Mouse (Mus musculus) embryo, embryonic 11 days (tissue): ENCODE measurements around the gene Ensa.
A peak's percentile ranks its signal among the peaks of the same experiment; 100 is the strongest.
"Not testable (repeated sequence)": the region's sequence is repeated elsewhere in the genome, so short reads cannot be mapped to it uniquely, and the experiment has no call there.

ENCODE experiments used
- DNase-seq: peaks from one replicate; pipeline ENCODE4 v3.0.0-alpha.2; 2015

Gene Ensa

DNA sequence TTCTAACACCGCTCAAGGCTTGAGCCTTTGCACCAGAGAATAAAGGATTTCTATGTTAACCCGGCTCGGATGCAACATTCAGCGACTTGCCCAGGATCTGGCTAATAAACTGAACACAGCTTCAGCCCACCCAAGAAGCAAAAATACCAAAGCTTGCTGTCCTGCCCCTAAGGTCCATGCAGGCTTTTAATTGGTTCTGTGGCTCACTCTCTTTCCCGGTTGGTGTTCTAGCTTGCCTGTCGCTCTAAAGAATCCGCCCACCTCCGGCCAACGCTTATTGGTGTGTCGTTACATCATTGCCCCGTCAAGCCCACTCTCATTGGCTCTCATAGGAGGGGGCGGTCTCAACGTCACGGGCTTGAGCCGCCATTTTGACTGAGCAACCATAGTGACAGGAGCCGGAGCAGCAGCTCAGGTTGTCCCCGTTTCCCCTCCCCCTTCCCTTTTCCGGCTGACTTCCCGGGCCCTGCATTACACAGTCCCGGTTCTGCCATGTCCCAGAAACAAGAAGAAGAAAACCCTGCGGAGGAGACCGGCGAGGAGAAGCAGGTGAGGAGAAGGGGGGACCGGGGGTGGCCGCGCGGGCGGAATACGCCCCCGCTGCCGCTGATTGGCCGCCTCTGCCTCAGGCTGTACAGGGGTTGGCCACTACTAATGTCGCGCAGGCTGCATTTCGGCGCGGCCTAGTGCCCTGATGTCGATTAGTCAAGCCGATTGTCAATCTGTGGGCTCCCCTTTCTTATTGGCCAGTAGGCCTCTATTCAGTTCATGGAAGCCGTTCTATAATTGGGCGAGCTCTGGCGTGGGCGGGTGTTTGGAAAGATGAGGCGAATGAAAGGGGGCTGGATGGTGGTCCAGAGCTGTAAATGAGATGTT lies at the start of gene Ensa:
TSS of gene Ensa (plus strand) at position 366 of the 876 bp plus-strand sequence.
- DNase-seq: peak; percentile 99

DNA sequence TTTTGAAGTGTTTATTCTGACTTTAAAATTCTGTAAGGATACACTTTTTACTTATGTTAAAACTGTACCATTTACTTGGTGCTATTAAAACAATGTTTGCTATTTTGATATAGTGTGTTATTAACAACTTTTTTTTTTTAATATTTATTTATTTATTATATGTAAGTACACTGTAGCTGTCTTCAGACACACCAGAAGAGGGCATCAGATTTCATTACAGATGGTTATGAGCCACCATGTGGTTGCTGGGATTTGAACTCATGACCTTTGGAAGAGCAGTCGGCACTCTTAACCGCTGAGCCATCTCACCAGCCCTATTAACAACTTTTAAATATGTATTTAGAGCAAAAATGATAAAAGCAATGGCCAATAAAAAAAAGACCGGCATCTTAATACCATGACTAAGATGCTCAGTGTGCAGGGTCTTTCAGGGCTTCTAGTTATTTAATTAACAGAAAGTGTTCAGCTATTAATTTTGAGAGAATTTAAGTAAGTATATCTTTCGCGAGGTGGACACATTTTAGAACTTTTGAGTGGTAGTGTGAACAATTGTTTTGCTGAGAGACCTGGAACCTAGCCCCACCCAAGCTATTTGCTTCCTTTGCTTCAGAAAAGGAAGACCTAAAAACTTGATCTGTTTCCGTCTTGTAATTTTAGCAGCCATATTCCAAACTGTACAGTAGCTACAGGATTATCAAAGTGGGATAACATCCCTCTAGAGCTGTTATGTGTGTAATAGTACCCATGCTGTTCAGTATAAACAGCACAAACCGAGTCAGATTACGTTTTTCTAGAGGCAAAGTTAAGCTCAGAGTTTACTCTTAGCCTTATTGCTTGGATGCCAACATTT lies 36.8 kb upstream of the Ensa start:
- DNase-seq: no peak

DNA sequence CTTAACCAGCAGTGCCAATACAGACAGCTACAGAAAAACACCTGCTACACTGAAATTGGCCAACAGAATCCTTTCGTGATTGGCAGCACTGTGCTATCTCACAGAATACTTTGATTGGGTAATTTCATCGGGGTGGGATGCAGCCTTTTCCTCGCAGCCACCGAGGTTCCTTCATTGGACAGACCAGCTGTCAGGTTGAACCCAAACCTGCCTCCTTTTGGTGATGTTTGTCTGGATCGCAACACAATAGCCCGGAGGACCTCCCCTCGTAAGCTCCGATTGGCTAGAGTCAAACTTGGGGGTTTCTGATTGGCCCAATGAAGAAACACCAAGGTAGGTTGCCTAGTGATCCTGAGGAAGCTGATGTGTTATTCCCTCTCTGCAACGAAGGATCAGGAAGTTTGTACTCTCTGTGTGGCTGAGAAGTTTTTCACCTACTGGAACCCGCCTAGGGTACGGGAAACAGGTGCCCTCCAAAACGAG lies 36.1 kb upstream of the Ensa start, which contains the start of gene Golph3l:
TSS of gene Golph3l (plus strand) at position 331 of the 483 bp plus-strand sequence.
- DNase-seq: peak; percentile 95

DNA sequence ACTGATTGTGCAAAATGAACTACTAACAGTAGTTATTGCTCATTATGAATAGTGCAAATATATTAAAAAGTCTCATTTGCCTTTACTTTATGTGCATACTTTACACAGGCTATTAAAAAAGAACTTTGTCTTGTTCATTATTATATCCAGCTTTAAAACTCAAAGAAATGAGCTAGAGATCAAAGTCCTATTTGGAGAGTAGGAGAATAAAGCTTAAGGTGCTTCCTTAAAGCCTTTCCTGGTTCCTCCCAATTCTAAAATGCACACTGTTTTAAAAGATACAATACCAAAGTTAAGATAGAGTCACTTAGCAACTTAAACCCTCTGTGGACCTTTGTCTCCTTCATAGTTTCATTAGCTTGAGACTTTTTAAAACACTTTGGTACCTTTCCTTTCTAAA lies 26.1 kb upstream of the Ensa start:
- no peak for DNase-seq

DNA sequence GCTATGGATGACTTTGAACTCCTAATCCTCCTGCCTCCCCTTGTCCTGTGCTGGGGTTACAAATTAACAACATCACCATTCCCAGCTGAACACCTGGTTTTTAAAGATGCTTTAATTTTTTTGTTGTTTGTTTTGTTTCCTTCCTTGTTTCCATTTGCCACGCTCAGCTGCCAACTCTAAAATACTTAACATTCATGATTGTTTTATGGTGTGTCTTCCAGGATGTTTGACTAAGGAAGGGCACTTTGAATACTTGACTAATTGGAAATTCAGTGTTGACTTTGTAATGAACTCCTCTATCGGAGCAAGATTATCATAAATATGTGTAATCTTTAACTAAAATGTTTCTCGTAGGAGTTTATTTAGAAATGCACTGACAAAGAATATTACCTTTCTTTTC lies 23.5 kb upstream of the Ensa start:
- DNase-seq: no peak

DNA sequence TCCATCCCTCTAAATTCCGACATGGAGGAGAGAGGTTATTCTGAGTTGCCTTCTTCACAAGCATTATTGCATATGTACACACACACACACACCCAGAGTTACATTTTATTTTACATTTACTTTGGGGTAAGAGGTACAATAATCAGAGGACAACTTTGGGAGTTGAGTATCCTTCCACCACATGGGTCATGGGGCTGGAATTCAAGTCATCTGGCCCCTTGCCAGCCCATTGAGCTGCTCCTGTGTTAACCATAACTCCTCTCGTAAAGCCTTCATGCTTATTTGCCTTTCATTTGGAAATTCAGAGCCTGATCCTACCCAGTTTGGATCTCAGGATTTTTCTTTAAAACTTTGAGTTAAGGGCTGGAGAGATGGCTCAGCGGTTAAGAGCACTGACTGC lies 18.7 kb upstream of the Ensa start:
- no peak for DNase-seq

DNA sequence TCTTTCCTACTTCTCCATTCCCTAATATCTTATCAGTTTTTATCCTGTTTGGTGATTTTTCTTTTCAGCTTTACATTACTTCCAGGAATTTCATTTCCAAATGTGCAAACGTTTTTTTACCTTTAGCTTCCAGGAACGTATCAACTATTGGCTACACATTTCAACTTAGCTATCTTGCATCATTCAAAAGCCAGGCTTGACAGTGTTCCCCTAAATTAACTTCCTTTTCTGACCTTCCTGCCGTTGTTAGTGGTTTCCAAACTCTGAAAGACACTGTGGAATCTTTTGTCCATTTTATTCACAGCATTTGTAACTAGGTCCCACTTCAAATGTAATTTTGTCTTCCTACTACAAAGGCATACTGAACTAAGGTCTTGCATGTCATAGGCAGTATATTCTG lies 15.6 kb upstream of the Ensa start:
- no peak for DNase-seq

DNA sequence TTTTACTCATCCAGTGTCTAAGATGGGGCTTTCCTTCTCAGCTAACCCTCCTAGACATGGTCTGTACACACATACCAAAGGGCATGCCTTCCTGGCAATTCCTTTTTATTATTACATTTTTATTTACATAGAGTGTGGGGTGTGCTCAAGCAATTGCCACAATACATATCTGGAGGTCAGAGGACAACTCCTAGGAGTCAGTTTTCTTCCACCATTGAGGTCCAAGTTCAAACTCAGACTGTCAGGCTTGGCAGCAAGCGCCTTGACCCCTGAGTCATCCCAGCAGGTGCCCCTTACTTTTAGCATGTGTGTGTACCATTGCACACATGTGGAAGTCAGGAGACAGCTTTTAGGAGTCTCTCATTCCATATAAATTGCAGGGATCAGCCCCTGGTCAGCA lies 10.8 kb upstream of the Ensa start:
- no peak for DNase-seq

DNA sequence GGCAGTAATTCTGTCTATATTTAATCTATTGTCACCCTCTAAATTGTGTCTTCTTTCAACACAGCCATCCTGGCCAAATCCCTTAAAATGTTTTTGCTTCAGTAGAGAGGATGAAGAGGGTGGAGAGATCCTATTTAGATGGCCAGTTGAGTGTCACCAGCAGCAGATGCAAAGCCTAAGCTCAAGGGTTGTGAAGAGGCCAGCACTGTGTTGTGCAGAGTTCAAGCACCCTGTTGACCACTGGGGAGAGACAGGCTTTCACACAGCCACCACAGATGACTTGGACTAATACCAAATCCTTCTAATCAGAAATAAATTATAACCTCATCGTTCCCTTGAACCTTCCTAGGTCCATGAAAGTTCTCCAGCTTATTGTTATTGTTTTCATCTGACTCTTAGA lies 6.3 kb upstream of the Ensa start:
- no peak for DNase-seq

DNA sequence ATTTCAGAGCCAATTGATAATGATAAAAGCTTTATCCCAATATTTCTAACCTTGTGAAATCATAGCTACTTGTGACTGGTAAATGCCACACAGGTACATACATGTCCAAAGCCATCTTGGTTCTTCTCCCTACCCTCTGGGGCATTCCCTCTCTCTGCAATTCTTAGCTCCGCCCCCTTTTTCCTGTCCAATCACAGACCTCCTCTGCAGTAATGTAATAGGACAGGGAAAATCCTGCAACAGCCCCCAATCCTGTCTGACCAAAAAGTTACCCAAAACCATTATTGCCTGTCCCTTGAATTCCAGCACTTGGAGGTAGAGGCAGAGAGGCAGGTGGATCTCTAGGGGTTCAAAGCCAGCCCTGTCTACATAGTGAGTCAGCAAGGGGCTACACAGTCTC lies 3.6 kb upstream of the Ensa start:
- DNase-seq: no peak

DNA sequence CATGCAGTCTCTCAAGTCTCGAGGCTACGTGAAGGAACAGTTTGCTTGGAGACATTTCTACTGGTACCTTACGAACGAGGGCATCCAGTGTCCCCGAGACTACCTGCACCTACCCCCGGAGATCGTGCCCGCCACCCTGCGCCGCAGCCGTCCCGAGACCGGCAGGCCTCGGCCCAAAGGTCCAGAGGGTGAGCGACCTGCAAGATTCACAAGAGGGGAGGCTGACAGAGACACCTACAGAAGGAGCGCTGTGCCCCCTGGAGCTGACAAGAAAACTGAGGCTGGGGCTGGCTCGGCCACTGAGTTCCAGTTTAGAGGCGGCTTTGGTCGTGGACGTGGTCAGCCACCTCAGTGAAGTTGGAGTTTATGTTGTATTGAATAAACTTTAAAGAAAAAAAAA lies 2.4 kb upstream of the Ensa start:
- DNase-seq: not testable (repeated sequence)

DNA sequence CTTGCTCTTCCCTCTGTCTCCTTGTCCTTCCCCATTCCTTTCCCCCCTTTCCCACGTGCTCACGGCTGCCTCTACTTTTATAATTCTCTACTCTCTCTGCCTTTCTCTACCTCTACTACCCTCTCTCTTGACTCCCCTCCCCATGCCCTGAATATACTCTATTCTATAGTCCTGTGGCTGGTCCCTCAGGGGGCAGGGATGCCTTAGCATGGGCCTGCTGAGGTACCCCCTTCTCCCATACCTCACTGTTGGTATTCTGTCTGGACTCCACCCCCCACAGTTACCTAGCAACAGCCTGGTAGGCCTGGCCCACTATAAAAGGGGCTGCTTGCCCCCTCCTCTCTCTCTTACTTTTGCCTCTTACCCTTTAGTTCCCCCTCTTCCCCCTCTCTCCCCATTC lies 1.2 kb upstream of the Ensa start:
- DNase-seq: peak; percentile 9

DNA sequence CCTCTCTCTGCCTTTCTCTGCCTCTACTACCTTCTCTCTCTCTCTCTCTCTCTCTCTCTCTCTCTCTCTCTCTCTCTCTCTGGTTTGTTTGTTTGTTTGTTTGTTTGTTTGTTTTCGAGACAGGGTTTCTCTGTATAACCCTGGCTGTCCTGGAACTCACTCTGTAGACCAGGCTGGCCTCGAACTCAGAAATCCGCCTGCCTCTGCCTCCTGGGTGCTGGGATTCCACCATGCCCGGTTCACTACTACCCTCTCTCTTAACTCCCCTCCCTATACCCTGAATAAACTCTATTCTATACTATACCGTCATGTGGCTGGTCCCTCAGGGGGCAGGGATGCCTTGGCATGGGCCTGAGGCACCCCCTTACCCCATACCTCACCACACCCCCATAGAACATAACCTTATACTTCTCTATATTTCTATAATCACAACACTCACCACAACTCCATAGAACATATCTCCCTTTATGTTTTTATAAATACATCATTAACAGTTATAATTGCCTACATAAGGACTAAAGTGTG lies 740 bp upstream of the Ensa start:
- DNase-seq: not testable (repeated sequence)

DNA sequence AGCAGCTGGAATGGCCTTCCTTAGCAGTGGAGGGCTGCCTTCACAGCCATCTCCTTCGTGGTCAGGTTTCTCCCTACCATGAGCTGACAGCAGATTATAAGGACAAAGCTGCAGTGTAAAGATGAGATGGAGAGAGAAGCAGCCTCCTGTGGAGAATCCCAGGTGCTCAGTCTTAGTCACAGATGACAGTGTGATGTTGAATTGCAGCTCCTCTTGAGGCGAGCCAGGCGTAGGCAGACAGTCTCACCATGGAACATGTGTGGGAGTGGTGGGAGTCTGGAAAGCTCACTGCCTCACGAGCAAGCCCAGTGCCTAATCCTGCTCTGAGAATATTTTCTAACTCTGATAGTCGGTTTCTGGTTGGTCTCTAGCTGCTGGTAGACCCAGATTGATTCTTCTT lies 3.0 kb downstream of the Ensa start:
- DNase-seq: no peak

DNA sequence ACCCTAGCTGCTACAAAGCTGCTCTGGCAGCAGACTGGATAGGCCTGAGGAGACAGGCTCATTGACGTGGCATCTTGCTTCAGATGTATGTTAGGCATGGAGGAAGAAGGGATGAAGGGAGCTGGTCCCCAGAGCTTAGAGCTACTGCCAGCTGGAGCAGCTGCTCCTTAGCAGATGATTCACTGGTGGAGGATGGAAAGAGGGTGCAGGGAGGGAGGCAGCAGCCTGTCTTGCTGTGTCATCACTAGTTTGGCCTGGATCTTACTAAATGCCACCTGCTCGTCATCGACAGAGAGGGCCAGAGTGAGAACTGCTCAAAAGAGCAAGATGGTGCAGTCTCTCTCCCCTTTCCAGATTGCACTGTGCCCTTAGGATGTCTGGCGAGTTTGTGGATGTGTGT lies 5.0 kb downstream of the Ensa start:
- no peak for DNase-seq

DNA sequence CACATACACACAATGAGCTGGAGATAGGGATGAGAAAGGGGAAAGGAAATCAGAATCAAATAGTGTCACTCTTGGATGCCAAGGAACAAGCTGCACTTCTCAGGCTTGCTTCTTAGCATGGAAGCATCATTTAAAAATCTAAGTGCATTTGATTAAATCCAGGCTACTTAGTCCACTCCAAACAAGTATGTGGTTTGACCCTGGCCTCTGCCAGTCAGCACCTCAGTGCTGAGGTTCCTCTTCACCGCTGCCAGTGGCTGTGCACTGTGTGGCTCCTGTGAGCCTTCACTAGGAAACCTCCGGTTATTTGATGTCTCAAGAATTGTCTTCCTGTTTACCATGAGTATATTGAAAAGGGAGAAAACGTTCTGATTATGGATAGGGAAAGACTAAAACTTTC lies 6.1 kb downstream of the Ensa start:
- no peak for DNase-seq

DNA sequence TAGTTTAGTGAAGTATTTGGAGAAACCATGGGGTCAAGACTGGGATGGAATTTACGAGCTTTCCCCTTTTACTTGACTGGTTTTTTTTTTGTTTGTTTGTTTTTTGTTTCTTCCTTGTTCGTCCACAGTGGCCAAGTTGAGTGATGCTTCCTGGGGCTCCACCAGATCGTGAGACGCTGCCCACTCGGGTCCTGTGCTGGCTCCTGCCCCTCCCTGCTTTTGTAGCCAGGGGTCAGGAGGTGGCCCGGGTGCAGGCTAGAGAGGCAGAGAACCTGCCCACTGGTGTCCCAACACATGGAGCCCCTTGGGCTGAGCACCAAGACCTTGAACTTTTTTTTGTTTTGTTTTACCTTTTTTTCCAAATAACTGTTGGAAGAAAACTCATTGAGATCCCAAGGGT lies 6.5 kb downstream of the Ensa start:
- DNase-seq: no peak

DNA sequence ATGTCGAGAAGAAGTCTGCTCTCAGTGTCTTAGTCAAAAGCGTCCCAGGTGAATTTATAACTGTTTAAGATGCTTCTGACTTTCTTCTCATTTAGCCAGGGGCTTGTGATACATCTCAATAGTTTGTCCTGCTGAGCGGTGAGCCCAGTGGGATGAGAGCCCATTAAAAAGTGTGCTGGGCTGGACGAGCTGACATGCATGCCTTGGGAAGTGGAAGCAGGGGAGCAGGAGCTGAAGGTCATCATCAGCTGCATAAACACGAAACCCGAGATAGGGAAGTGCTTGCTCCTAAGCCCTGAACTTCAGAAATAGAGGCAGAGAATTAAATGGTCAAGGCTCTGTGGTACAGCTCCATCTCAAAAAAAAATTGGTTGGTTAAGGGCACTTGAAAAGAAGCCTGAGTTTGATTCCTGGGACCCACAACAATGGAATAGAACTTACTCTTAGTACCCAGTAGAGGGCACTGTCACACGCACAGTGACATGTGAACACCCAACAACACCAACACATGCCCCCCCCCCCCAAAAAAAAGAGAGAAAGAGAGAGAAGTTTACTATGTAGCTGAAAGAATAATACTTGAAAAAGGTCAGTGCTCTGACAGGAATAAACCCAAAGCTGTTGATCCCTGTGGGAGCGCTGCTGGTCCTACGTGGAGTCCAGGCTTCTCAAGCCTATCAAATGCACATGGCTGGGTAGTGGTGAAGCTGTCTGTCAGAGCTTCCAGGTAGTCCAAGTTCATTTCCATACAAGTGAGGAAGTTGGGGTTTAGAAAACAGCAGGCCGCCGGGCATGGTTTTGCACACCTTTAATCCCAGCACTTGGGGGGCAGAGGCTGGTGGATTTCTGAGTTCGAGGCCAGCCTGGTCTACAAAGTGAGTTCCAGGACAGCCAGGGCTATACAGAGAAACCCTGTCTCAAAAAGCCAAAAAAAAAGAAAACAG lies 8.1 kb downstream of the Ensa start:
- peak; percentile 50 for DNase-seq

DNA sequence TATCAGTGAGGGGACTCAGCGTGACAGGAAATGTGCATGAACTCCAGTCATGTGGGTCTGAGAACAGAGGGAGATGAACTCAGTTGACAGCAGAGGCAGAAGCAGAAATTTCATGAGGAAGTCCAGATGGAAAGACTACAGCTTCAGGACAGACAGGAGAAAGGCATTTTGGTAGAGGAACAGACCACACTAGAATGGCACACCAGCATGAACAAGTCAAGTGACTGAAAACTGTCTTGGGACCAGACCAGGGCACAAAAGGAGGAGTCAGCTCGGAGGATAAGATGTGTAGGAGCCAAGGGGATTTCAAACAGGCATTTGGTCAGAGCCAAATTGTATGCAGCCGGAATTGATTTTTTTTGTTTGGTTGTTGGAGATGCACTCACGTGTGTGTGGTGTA lies 10.8 kb downstream of the Ensa start:
- DNase-seq: no peak

DNA sequence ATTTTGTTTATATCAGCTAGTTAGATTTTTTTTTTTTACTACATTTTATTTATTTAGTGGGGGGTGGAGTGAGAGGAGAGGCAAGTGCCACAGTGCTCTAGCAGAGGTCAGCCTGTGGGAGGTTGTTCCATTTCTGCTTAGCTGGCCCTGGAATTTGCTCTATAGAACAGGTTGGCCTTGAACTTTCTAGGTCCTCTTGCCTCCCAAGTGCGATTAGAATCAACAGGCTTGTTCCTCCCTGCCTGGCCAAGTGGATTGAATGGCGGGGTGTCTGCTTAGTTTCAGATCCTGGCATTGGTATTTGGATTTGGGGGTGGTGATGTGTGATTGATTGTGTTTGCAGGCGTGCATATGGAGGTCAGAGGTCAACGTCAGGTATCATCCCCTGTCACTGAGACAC lies 11.3 kb downstream of the Ensa start:
- no peak for DNase-seq

DNA sequence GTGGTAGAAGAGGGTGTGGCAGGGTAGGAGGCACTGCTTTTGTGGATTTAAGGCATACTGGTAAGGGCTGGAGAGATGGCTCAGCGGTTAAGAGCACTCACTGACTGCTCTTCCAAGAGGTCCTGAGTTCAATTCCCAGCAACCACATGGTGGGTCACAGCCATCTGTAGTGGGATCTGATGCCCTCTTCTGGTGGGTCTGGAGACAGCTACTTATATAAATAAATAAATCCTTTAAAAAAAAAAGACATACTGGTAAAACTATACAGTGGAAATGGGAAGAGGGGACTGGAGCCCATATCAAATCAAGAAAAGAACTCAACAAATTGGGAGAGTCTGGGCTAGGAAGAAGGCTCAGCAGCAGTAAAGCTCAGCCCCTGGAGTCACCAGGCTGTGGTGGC lies 14.9 kb downstream of the Ensa start:
- no peak for DNase-seq

DNA sequence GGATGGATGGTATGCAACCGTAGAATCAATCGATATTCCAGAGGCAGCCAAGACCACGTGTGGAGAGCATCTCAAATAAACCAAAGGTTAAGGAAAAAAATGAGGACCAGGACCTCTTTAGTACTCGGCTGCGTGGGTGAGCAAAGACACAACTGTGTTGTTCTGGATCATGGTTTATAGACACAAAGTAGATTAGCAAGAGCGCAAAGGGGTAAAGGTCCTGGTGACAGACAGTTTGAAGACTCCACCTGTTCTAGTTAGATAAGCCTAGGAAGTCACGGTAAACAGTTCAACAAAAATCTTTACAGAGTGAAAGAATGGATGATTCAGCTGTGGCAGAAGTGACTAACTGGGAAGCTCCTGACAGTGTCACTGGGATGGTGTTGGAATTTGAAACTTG lies 18.3 kb downstream of the Ensa start:
- no peak for DNase-seq
